Mouse (Mus musculus) cerebellum, adult 2 months (tissue): ENCODE data around the gene Eml4. TPM values are rescaled to one million over a fixed set of nuclear protein-coding genes. Genes with fewer than 3 reads are reported as not detected.

Experiments used
- DNase-seq, 2 experiments: peaks; one replicate each; pipeline ENCODE4 v3.0.0; 2021
- H3K27ac ChIP-seq: fragments of 200-500 bp; 2 replicates; pipeline ENCODE4 v1.5.1; 2012; ENCODE audit warnings: low read length, control low read depth, inconsistent platforms; ENCODE audit not compliant: insufficient read depth
- H3K27me3 ChIP-seq: fragments of 200-500 bp; 2 replicates; pipeline ENCODE4 v1.6.1; 2012; ENCODE audit warnings: inconsistent platforms, mild to moderate bottlenecking, low read length, moderate library complexity; ENCODE audit not compliant: control insufficient read depth, insufficient read depth
- H3K4me1 ChIP-seq: fragments of 200-500 bp; 2 replicates; pipeline ENCODE4 v1.6.1; 2011; ENCODE audit warnings: low read length; ENCODE audit not compliant: control insufficient read depth, insufficient read depth
- H3K4me3 ChIP-seq: fragments of 200-500 bp; replicated peaks from 2 replicates; pipeline ENCODE3; 2011; ENCODE audit warnings: mild to moderate bottlenecking, low read depth, low read length, control low read depth; ENCODE audit not compliant: insufficient read depth
- CTCF ChIP-seq: fragments of 200-500 bp; IDR thresholded peaks from 2 replicates; pipeline ENCODE4 v1.5.1; 2011; ENCODE audit warnings: low read depth, mild to moderate bottlenecking, control low read depth, low read length, moderate library complexity, borderline replicate concordance; ENCODE audit not compliant: insufficient read depth
- POLR2A ChIP-seq: fragments of 200-500 bp; IDR thresholded peaks from 2 replicates; pipeline ENCODE4 v1.6.1; 2011; ENCODE audit warnings: low read length, control low read depth, borderline replicate concordance; ENCODE audit not compliant: insufficient read depth
- WGBS: fragments of 180-500 bp; shearing (Covaris S2); methylation state at CpG from one replicate; pipeline ENCODE4 v1.1.7; 2018; 5-methylcytosine and 5-hydroxymethylcytosine counted together
- polyA plus RNA-seq: library from polyadenylated mRNA; depleted of rRNA; stranded (reverse); fragments of >200 nt; gene quantifications from 2 replicates; pipeline ENCODE4 v1.2.3, GENCODE M21; 2012

The Eml4 gene
- polyA plus RNA-seq, 1 experiment: 17.3 TPM

DNA sequence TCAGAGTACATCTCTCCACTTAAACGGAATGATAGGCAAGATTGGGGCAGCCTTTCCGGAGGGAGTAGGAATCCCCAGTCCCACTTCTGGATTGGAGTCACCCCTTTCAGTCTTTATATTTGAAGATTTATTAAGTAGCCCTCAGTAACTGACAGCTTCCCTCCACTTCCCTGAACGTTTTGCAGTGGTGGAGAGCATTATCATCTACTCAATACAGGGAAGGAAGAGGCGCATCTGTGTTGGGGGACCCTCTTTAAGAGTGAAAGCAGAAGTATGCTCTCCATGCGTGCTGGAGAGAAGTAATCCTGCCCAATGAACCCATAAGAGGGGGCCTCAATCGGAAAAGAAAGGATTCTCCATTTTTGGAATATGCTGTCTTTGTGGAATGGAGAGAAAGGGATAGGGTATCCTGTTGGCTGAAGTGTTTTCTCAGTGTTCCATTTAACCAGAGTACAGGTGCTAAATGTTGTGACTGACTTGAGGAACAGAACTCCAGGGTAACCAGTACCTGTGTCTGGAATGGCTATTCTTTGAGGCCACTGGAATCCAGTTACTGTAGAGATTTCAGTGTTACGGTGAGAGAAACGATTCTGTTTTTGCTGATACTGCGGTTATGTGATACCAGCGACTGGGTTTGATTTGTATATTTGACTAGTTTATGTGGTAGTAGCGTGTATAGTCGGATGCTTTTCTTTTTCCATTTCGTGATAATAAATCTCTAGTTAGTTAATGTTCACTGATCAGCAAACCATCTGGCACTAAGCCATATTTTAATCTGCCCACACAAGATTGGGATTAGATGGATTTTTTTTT is 1.1 kb downstream of the Eml4 start:
- peak; percentile 15 to 20 for DNase-seq
- no peak overlapping the region for H3K27ac ChIP-seq
- H3K4me1 ChIP-seq: peaks cover 5% of the 10 kb centered on the region; the same call in 1 of the 2 replicates
- H3K4me3 ChIP-seq: peak overlapping the region; percentile 92
- TF ChIP-seq CTCF (no peak), POLR2A (no peak)
- 9% methylated on average over 13 of the region's 13 CpGs for WGBS
- no peaks in the 10 kb centered on the region for H3K27me3 ChIP-seq

DNA sequence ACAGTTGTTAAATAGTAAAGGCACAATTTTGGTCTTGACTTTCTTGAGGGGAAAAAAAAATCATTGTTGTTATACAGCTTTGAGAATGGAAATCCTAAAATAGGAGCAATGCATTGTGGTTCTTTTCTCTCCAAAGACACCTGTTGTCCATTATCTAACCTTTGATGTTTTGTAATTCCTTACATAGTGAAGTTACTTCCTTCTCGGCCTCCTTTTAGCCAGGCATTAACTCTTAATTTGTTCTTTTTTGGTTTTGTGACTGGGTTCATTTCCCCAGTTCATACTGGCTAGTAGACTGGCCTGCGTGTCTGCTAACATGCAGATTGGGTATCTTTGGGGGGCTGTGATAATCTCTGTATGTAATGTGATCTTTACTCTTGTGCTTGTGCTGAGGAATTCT is 1.7 kb downstream of the Eml4 start:
- Histone ChIP-seq H3K4me1 (peaks cover 5% of the 10 kb centered on the region; the same call in 1 of the 2 replicates), H3K27me3 (no peaks in the 10 kb centered on the region), H3K27ac (no peak overlapping the region), H3K4me3 (no peak overlapping the region)
- TF ChIP-seq CTCF (no peak), POLR2A (no peak)
- WGBS: 66% methylated on average over 2 of the region's 2 CpGs
- no peak for DNase-seq

DNA sequence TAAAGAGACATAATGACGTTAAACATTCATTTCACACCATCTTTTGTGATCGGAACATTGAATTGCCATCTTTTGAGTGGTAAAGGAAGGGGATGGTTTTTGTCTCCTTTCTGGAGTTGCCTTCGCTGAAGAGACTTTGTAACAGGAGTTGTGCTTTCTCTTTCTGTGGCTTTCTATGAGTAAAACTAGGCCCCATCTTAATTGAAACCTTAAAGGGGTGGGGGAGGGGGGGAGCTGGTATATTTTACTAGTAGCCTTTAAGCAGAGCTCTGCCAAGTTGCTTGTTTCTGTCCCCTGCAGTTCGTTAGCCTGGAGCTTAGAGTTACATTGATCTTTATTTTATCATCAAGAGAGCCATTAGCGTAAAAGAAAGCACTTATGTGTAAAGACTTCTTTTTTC is 2.3 kb downstream of the Eml4 start:
- Histone ChIP-seq H3K4me3 (no peak overlapping the region), H3K27ac (no peak overlapping the region), H3K27me3 (no peaks in the 10 kb centered on the region), H3K4me1 (peaks cover 5% of the 10 kb centered on the region; the same call in 1 of the 2 replicates)
- DNase-seq: no peak
- 67% methylated on average over 5 of the region's 5 CpGs for WGBS
- no peak for TF ChIP-seq POLR2A
- TF ChIP-seq CTCF: no peak

DNA sequence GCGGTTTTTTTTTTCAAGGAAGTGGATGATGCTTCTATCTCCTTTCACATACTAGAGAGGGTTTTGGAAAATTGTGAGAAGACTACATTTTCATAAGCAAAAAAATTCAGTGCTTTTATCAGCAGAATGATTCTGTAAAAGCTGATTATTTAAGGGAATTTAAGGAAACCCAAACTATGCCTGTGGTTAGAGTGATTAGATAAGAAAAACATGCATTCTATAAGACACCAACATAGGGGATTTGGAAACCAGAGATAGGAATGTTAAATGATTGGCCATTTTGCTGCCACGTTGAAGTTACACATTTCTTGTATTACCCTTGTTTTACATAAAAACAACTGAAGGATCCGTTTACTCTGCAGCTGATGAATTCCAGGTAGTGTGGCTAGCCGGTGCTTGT is 2.7 kb downstream of the Eml4 start:
- WGBS: 86% methylated on average over 4 of the region's 4 CpGs

DNA sequence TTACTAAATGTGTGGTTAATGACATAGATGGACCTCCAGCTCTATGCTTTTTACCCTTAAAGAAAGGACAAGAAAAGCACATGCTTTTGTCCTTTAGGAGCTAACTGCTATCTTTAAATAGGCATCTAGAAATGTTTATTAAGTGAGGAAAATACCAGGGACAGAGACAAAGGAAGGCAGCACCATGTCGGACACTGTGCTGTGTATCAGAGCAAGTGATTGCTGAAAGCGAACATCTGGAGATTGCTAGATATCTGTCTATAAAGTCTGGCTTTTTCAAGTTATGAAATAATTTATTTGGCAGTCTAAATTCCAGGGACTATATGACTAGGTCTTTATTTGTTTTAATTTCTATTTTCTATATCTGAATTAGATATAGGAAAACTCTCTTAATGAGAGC is 4.8 kb downstream of the Eml4 start:
- DNase-seq: no peak
- no peak overlapping the region for H3K27ac ChIP-seq
- no peak overlapping the region for H3K4me3 ChIP-seq
- peaks cover 3% of the 10 kb centered on the region; the same call in 1 of the 2 replicates for H3K4me1 ChIP-seq
- WGBS: 94% methylated on average over 2 of the region's 2 CpGs
- TF ChIP-seq CTCF (no peak), POLR2A (no peak)
- no peaks in the 10 kb centered on the region for H3K27me3 ChIP-seq

More for the DNA sequence above, 2.7 kb downstream of the Eml4 start:
- Histone ChIP-seq H3K4me3 (no peak overlapping the region), H3K4me1 (peaks cover 4% of the 10 kb centered on the region; the same call in 1 of the 2 replicates), H3K27ac (no peak overlapping the region), H3K27me3 (no peaks in the 10 kb centered on the region)
- no peak for DNase-seq
- TF ChIP-seq CTCF (no peak), POLR2A (no peak)

DNA sequence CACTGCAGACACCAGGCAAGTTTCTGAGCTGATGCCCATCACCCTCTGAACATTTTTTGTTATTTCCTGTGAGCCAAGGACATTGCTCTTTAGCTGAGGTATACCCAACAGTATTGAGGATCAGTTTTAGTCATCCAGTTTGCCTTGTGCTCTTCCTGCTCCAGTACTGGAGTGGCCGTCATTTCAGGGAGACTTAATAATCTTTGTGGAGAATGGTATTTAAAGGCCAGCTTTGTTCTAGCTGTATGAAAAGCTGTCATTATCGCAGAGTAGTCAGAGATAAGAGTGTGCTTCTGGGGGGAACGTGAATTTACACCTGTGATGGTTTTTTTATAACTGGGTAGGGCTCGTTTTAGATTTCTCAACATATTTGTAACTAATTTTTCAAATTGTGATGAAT is 9.2 kb downstream of the Eml4 start:
- TF ChIP-seq POLR2A: no peak
- no peak for TF ChIP-seq CTCF
- H3K27ac ChIP-seq: no peak overlapping the region
- WGBS: 90% methylated on average over 4 of the region's 4 CpGs
- H3K27me3 ChIP-seq: no peaks in the 10 kb centered on the region
- no peaks in the 10 kb centered on the region for H3K4me1 ChIP-seq
- H3K4me3 ChIP-seq: no peak overlapping the region
- no peak for DNase-seq

DNA sequence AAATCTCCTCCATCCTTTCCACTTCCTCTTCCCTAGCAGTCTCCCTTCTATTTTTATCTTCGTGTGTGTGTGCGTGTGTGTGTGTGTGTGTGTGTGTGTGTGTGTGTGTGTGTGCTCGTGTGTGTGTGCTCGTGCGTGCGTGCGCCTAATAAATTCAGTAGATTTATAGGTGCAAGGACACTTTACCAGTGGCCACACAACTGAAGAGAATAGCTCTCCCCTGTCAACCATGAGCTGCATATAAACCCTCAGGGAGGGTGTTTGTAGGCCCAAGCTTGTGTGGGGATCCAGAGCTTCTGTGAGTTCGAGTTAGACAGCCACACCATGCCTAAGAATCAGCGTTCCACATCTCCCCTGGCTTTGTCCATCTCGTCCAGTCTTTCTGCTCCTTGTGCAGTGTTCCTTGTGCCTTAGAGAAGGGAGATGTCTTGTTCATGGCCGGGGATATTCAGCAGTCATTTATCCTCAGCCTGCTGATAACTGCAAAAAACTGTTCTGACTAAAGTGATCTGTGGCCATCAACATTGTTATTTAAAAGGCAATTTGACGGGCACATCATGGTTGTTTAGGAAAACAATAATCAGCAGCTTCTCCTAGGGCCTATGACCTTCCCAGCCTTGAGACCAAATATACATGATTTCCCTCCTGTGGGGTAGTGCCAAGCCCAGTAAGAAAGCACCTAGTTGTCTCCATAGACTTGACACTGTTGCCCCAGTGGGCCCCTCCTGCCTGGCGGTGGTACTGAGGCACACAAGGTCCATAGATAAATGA is 10.2 kb downstream of the Eml4 start:
- Histone ChIP-seq H3K4me1 (0 out of 2 replicates have a peak, but pooled peaks cover 2% of the 10 kb centered on the region), H3K4me3 (no peak overlapping the region), H3K27me3 (no peaks in the 10 kb centered on the region), H3K27ac (no peak overlapping the region)
- TF ChIP-seq POLR2A (no peak), CTCF (no peak)
- WGBS: 82% methylated on average over 13 of the region's 13 CpGs
- DNase-seq: no peak
